In genomic region chr9:56605443-56605806, GRCm38 (mm10) we compare ENCODE assay signal across 19 mouse cellular contexts.
DNase-seq lines count a peak whose midpoint lies in the region; ATAC-seq lines count a peak whose summit lies in the region.
"Had no signal": no experiment of that assay in that cellular context is flagged by ENCODE, and none has a peak within 500 bp of the region (broad histone marks: within the 10 kb centered on the region; RNA-seq: fewer than 3 reads in every experiment).

No protein-coding gene starts in this region.

- H3K4me3 ChIP-seq in forebrain, embryonic 13.5 days, result no peak overlapping the region
- H3K4me3 ChIP-seq in forebrain, embryonic 10.5 days, result no peak overlapping the region
- H3K4me3 ChIP-seq in kidney, embryonic 16.5 days (ENCODE audit: low read length), result no peak overlapping the region
- no peak overlapping the region for H3K4me3 ChIP-seq in hindbrain, embryonic 15.5 days
- no peak overlapping the region for H3K4me3 ChIP-seq in neural tube, embryonic 13.5 days
- H3K4me3 ChIP-seq in heart, embryonic 12.5 days, result no peak overlapping the region
- H3K4me3 ChIP-seq: embryonic facial prominence, embryonic 13.5 days; limb, embryonic 15.5 days; liver, embryonic 15.5 days had no signal

- no peaks in the 10 kb centered on the region for H3K36me3 ChIP-seq in forebrain, embryonic 13.5 days (ENCODE audit: poor library complexity, severe bottlenecking)
- no peaks in the 10 kb centered on the region for H3K36me3 ChIP-seq in forebrain, embryonic 10.5 days (replicated peaks)
- no peaks in the 10 kb centered on the region for H3K36me3 ChIP-seq in kidney, embryonic 16.5 days (ENCODE audit: insufficient read depth, low read length)
- no peaks in the 10 kb centered on the region for H3K36me3 ChIP-seq in hindbrain, embryonic 15.5 days
- H3K36me3 ChIP-seq in neural tube, embryonic 13.5 days, result no peaks in the 10 kb centered on the region
- H3K36me3 ChIP-seq in heart, embryonic 12.5 days, result no peaks in the 10 kb centered on the region
- H3K36me3 ChIP-seq: embryonic facial prominence, embryonic 13.5 days; heart, embryonic 10.5 days; limb, embryonic 15.5 days; liver, embryonic 15.5 days had no signal

- peaks cover 50% of the 10 kb centered on the region for H3K4me1 ChIP-seq in forebrain, embryonic 13.5 days
- peaks cover 47% of the 10 kb centered on the region for H3K4me1 ChIP-seq in forebrain, embryonic 10.5 days
- H3K4me1 ChIP-seq in kidney, embryonic 16.5 days (ENCODE audit: insufficient read depth, low read length), result peaks cover 32% of the 10 kb centered on the region
- H3K4me1 ChIP-seq in hindbrain, embryonic 15.5 days (replicated peaks), result peaks cover 42% of the 10 kb centered on the region
- peaks cover 61% of the 10 kb centered on the region for H3K4me1 ChIP-seq in neural tube, embryonic 13.5 days (replicated peaks)
- H3K4me1 ChIP-seq in heart, embryonic 12.5 days (replicated peaks), result peaks cover 40% of the 10 kb centered on the region
- H3K4me1 ChIP-seq: liver, embryonic 15.5 days had no signal

- H3K9ac ChIP-seq in forebrain, embryonic 13.5 days, result no peak overlapping the region
- no peak overlapping the region for H3K9ac ChIP-seq in kidney, embryonic 16.5 days (replicated peaks; ENCODE audit: low read length)
- no peak overlapping the region for H3K9ac ChIP-seq in hindbrain, embryonic 15.5 days
- no peak overlapping the region for H3K9ac ChIP-seq in neural tube, embryonic 13.5 days
- H3K9ac ChIP-seq in heart, embryonic 12.5 days, result no peak overlapping the region
- H3K9ac ChIP-seq: embryonic facial prominence, embryonic 13.5 days; limb, embryonic 15.5 days; liver, embryonic 15.5 days had no signal

- DNase-seq in forebrain, embryonic 10.5 days (ENCODE audit: extremely low spot score, low spot score), result no peak
- no peak for DNase-seq in kidney, postnatal 36 days
- no peak for DNase-seq in spleen, postnatal 36 days (ENCODE audit: low spot score in 2 of 2)
- DNase-seq: cerebellum, adult 11 months; kidney, adult 8-10 months; layer of hippocampus, postnatal 36 days; thymus, postnatal 36 days had no signal

- no peak overlapping the region for H3K4me2 ChIP-seq in forebrain, embryonic 13.5 days
- no peak overlapping the region for H3K4me2 ChIP-seq in kidney, embryonic 16.5 days (replicated peaks; ENCODE audit: low read depth, low read length)
- H3K4me2 ChIP-seq in hindbrain, embryonic 15.5 days, result no peak overlapping the region
- H3K4me2 ChIP-seq in neural tube, embryonic 13.5 days, result no peak overlapping the region
- H3K4me2 ChIP-seq in heart, embryonic 12.5 days, result no peak overlapping the region
- H3K4me2 ChIP-seq: embryonic facial prominence, embryonic 13.5 days; limb, embryonic 15.5 days; liver, embryonic 15.5 days had no signal

- peaks cover 21% of the 10 kb centered on the region for H3K27me3 ChIP-seq in forebrain, embryonic 13.5 days
- H3K27me3 ChIP-seq in forebrain, embryonic 10.5 days (ENCODE audit: poor library complexity, severe bottlenecking), result peaks cover 35% of the 10 kb centered on the region
- H3K27me3 ChIP-seq in kidney, embryonic 16.5 days (ENCODE audit: insufficient read depth, low read length), result no peaks in the 10 kb centered on the region
- H3K27me3 ChIP-seq in hindbrain, embryonic 15.5 days, result no peaks in the 10 kb centered on the region; the same call in 1 of the 2 replicates
- H3K27me3 ChIP-seq in neural tube, embryonic 13.5 days, result no peaks in the 10 kb centered on the region
- H3K27me3 ChIP-seq in heart, embryonic 12.5 days (replicated peaks), result peaks cover 21% of the 10 kb centered on the region

- no peaks in the 10 kb centered on the region for H3K9me3 ChIP-seq in forebrain, embryonic 13.5 days (replicated peaks)
- no peaks in the 10 kb centered on the region for H3K9me3 ChIP-seq in forebrain, embryonic 10.5 days
- no peaks in the 10 kb centered on the region for H3K9me3 ChIP-seq in kidney, embryonic 16.5 days (ENCODE audit: low read length)
- no peaks in the 10 kb centered on the region for H3K9me3 ChIP-seq in hindbrain, embryonic 15.5 days
- no peaks in the 10 kb centered on the region for H3K9me3 ChIP-seq in neural tube, embryonic 13.5 days
- H3K9me3 ChIP-seq in heart, embryonic 12.5 days (replicated peaks), result no peaks in the 10 kb centered on the region
- H3K9me3 ChIP-seq: embryonic facial prominence, embryonic 13.5 days; heart, embryonic 10.5 days; limb, embryonic 15.5 days; liver, embryonic 15.5 days had no signal

- ATAC-seq in forebrain, embryonic 13.5 days, result peak; percentile 73
- no peak for ATAC-seq in kidney, embryonic 16.5 days (ENCODE audit: low FRiP score, low TSS enrichment)
- ATAC-seq in hindbrain, embryonic 15.5 days (ENCODE audit: low FRiP score, low read depth), result no peak
- ATAC-seq in neural tube, embryonic 13.5 days (ENCODE audit: low read depth), result peak; percentile 63
- no peak for ATAC-seq in heart, embryonic 12.5 days (ENCODE audit: insufficient number of reproducible peaks, low FRiP score)
- ATAC-seq: activated CD4-positive, CD25-positive, alpha-beta regulatory T cell, adult 4 months; CD4-positive, CD25-positive, alpha-beta regulatory T cell, adult 4 months had no signal

- H3K27ac ChIP-seq in forebrain, embryonic 13.5 days, result 0 out of 2 replicates have a peak overlapping the region, but pooled peaks have one; percentile 27
- no peak overlapping the region for H3K27ac ChIP-seq in forebrain, embryonic 10.5 days
- H3K27ac ChIP-seq in kidney, embryonic 16.5 days (ENCODE audit: low read length), result peak overlapping the region; percentile 14; the same call in 1 of the 2 replicates
- H3K27ac ChIP-seq in hindbrain, embryonic 15.5 days (replicated peaks), result peak overlapping the region; percentile 27; the same call in 1 of the 2 replicates
- H3K27ac ChIP-seq in neural tube, embryonic 13.5 days (replicated peaks), result peak overlapping the region; percentile 49
- no peak overlapping the region for H3K27ac ChIP-seq in heart, embryonic 12.5 days (ENCODE audit: poor library complexity, severe bottlenecking)
- H3K27ac ChIP-seq: embryonic facial prominence, embryonic 13.5 days; limb, embryonic 15.5 days; liver, embryonic 15.5 days; macrophage had no signal

Comparison
In these comparisons a context has a peak if more than half of its experiments do, and no peak if none do; other contexts are left out.
1. H3K27ac ChIP-seq: peak in forebrain, embryonic 13.5 days (single experiment), kidney, embryonic 16.5 days (single experiment), hindbrain, embryonic 15.5 days (single experiment) and neural tube, embryonic 13.5 days (single experiment); none in forebrain, embryonic 10.5 days (single experiment) and heart, embryonic 12.5 days (single experiment).
2. ATAC-seq: peak in forebrain, embryonic 13.5 days (single experiment) and neural tube, embryonic 13.5 days (single experiment); none in kidney, embryonic 16.5 days (single experiment), hindbrain, embryonic 15.5 days (single experiment) and heart, embryonic 12.5 days (single experiment).